Mouse (Mus musculus) bone marrow macrophage, adult 2 months (primary cell): Measurements from ENCODE around the gene Eepd1. TPM values are rescaled to one million over a fixed set of nuclear protein-coding genes. Genes with fewer than 3 reads are reported as not detected.
A peak's percentile ranks its signal among the peaks of the same experiment; 100 is the strongest.

Experiments
- H3K27ac ChIP-seq: 2 replicates; pipeline ENCODE4 v1.5.1; 2012; ENCODE audit warnings: low read depth, low read length; ENCODE audit not compliant: insufficient read depth
- H3K4me1 ChIP-seq: 2 replicates; pipeline ENCODE4 v1.6.1; 2012; ENCODE audit warnings: low read length; ENCODE audit not compliant: control insufficient read depth, insufficient read depth
- H3K4me3 ChIP-seq: 2 replicates; pipeline ENCODE4 v1.5.1; 2012; ENCODE audit warnings: mild to moderate bottlenecking, low read length, moderate library complexity; ENCODE audit not compliant: insufficient read depth
- CTCF ChIP-seq: IDR thresholded peaks from 2 replicates; pipeline ENCODE4 v1.5.1; 2012; ENCODE audit warnings: low read depth, mild to moderate bottlenecking, low read length, moderate library complexity
- POLR2A ChIP-seq: IDR thresholded peaks from 2 replicates; pipeline ENCODE4 v1.6.1; 2012; ENCODE audit warnings: mild to moderate bottlenecking, low read depth, low read length, borderline replicate concordance
- polyA plus RNA-seq: library from polyadenylated mRNA; stranded (reverse); fragments of >200 nt; gene quantifications from 2 replicates; pipeline ENCODE4 v1.2.4, GENCODE M21; 2012; ENCODE audit not compliant: missing spikeins, insufficient read depth, insufficient read length

Gene Eepd1
- polyA plus RNA-seq, 1 experiment: 26.6 TPM

DNA sequence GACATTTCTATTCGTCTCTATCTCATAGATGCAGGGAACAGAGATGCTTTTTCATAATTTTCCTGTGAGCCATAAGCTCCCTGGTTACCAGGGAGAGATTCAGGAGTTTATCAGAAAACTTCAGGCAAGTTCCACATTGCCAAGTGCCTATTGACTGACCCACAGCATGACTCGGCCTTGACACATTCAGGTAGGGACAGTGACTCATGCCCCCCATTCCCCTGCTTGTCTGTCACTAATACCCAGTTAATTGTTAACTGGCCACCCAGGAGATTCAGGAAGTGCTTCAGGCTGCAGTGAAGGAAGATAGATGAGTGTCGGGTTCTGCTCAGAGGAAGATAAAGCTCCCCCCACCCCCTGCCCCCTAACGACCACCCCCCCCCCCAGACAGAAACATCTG is 109.4 kb downstream of the Eepd1 start:
- H3K4me3 ChIP-seq: no peak overlapping the region
- no peak overlapping the region for H3K27ac ChIP-seq

GRCm38 (mm10) chr9:25591390-25592354 is 110.3 kb downstream of the Eepd1 start:
- TF ChIP-seq CTCF (peak; percentile 86), POLR2A (no peak)
- H3K4me1 ChIP-seq: peaks cover 7% of the 10 kb centered on the region
- H3K27ac ChIP-seq: no peak overlapping the region
- H3K4me3 ChIP-seq: no peak overlapping the region

More for the DNA sequence above, 109.4 kb downstream of the Eepd1 start:
- H3K4me1 ChIP-seq: peaks cover 7% of the 10 kb centered on the region
- TF ChIP-seq POLR2A (no peak), CTCF (no peak)

DNA sequence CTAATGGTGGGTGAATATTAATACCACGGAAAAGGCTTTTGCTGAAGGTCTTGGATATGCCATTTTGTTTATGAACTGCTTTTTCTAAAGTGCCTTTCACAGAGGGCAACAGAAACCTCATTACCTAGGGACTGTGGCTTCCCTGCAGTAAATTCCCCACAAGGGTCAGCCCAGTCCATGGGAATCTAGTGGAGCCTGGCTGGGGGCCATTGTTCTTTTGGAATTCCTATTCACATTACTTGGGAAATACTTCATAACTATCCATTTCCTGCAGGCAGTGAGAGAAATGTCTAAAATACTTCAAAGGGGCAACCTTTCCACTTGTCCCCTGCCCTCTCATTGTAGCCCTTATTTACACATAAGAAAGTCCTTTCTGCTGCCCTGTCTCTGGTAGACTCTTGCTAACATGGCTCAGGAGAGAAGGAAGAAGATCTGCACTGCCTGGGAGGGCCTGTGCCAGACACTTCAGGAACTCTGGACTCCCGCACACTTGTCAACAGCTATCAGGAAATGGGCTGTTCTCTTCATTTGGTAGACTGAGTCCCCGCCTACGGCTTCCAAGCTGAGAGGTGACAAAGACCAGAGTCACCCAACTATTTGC is 111.1 kb downstream of the Eepd1 start:
- no peak overlapping the region for H3K4me3 ChIP-seq
- peaks cover 7% of the 10 kb centered on the region for H3K4me1 ChIP-seq
- H3K27ac ChIP-seq: no peak overlapping the region
- TF ChIP-seq CTCF (no peak), POLR2A (no peak)

- TF ChIP-seq POLR2A (no peak), CTCF (no peak)
- H3K27ac ChIP-seq: no peak overlapping the region
- no peaks in the 10 kb centered on the region for H3K4me1 ChIP-seq
- no peak overlapping the region for H3K4me3 ChIP-seq
Measured at GRCm38 (mm10) chr9:25624744-25625143, 143.4 kb downstream of the Eepd1 start.

DNA sequence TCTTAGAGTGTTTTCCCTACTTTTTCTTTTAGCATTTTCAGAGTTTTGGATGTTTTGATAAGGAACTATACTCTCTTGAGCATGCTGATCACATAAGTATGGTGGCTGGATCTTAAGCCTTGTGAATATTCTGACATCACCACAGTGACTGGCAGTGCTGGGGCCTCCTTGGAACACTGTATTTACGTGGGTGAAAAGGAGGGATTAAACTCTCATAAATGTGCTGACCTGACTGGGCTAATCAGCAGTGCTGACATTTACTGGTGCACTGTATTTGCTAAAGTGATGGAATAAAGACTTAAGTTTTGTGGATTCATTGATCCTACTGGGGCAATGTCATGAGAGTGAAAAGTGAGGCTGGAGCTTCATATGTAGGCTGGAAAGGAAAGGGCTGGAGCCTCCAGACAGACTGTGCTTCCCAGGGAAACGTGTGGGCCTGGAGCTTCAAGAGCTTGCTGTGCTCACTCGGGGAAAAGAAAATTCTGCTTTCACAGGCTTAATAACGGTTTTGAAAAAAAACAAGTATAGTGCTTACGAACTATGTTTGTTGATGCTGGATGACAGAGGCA is 148.3 kb downstream of the Eepd1 start:
- H3K4me1 ChIP-seq: no peaks in the 10 kb centered on the region
- no peak for TF ChIP-seq POLR2A
- TF ChIP-seq CTCF: no peak

More for the DNA sequence above, 148.3 kb downstream of the Eepd1 start:
- no peak overlapping the region for H3K27ac ChIP-seq
- H3K4me3 ChIP-seq: no peak overlapping the region

Other genes starting within 250 kb of the Eepd1 start
- 162 and 172 TPM in 2 replicates for gene Sept7, start 229.1 kb upstream of the Eepd1 start, polyA plus RNA-seq